Mouse (Mus musculus): ENCODE data around the gene Prr14l. TPM values are rescaled to one million over a fixed set of nuclear protein-coding genes. Genes with fewer than 3 reads are reported as not detected.

The Prr14l gene
- 5.9 and 7.6 TPM in 2 replicates for polyA plus RNA-seq (2012; rRNA removed)

GRCm38 (mm10) chr5:32853731-32854507, at the start of gene Prr14l:
Prr14l (minus strand) TSS chr5:32854256.
- no peaks in the 10 kb centered on the region for H3K36me3 ChIP-seq (ENCODE audit: control insufficient read depth, insufficient read depth, low read length)
- H3K27me3 ChIP-seq (ENCODE audit: control insufficient read depth, insufficient read depth, low read length): no peaks in the 10 kb centered on the region
- peak within 1 kb of the TSS; percentile 96 for H3K4me3 ChIP-seq (ENCODE audit: control insufficient read depth, low read depth, low read length)
- H3K27ac ChIP-seq (ENCODE audit: control insufficient read depth, insufficient read depth, low read depth, low read length): peak within 1 kb of the TSS; percentile 87
- H3K4me1 ChIP-seq (ENCODE audit: control insufficient read depth, insufficient read depth, low read length): peaks cover 5% of the 10 kb centered on the region; the same call in 1 of the 2 replicates
- TF ChIP-seq CTCF (IDR thresholded peaks at IDR 0.05; ENCODE audit: control insufficient read depth, insufficient read depth, insufficient replicate concordance, low read depth, low read length) (no peak), POLR2A (IDR thresholded peaks at IDR 0.05; ENCODE audit: control insufficient read depth, low read depth, low read length) (peak; percentile 93)

GRCm38 (mm10) chr5:32886739-32887138, 32.7 kb upstream of the Prr14l start:
- Histone ChIP-seq H3K36me3 (ENCODE audit: control insufficient read depth, insufficient read depth, low read length) (no peaks in the 10 kb centered on the region), H3K27ac (ENCODE audit: control insufficient read depth, insufficient read depth, low read depth, low read length) (no peak overlapping the region), H3K27me3 (ENCODE audit: control insufficient read depth, insufficient read depth, low read length) (no peaks in the 10 kb centered on the region), H3K4me3 (ENCODE audit: control insufficient read depth, low read depth, low read length) (no peak overlapping the region), H3K4me1 (ENCODE audit: control insufficient read depth, insufficient read depth, low read length) (no peaks in the 10 kb centered on the region)
- TF ChIP-seq CTCF (IDR thresholded peaks at IDR 0.05; ENCODE audit: control insufficient read depth, insufficient read depth, insufficient replicate concordance, low read depth, low read length): no peak
- no peak for TF ChIP-seq POLR2A (IDR thresholded peaks at IDR 0.05; ENCODE audit: control insufficient read depth, low read depth, low read length)

- Histone ChIP-seq H3K36me3 (ENCODE audit: control insufficient read depth, insufficient read depth, low read length) (no peaks in the 10 kb centered on the region), H3K4me1 (ENCODE audit: control insufficient read depth, insufficient read depth, low read length) (no peaks in the 10 kb centered on the region), H3K27me3 (ENCODE audit: control insufficient read depth, insufficient read depth, low read length) (no peaks in the 10 kb centered on the region), H3K4me3 (ENCODE audit: control insufficient read depth, low read depth, low read length) (no peak overlapping the region), H3K27ac (ENCODE audit: control insufficient read depth, insufficient read depth, low read depth, low read length) (no peak overlapping the region)
- no peak for TF ChIP-seq CTCF (IDR thresholded peaks at IDR 0.05; ENCODE audit: control insufficient read depth, insufficient read depth, insufficient replicate concordance, low read depth, low read length)
- TF ChIP-seq POLR2A (IDR thresholded peaks at IDR 0.05; ENCODE audit: control insufficient read depth, low read depth, low read length): no peak
Measured at GRCm38 (mm10) chr5:32872346-32872745, 18.3 kb upstream of the Prr14l start.

GRCm38 (mm10) chr5:32869389-32870024, 15.5 kb upstream of the Prr14l start:
- Histone ChIP-seq H3K27ac (ENCODE audit: control insufficient read depth, insufficient read depth, low read depth, low read length) (no peak overlapping the region), H3K4me3 (ENCODE audit: control insufficient read depth, low read depth, low read length) (no peak overlapping the region), H3K36me3 (ENCODE audit: control insufficient read depth, insufficient read depth, low read length) (no peaks in the 10 kb centered on the region), H3K4me1 (ENCODE audit: control insufficient read depth, insufficient read depth, low read length) (0 out of 2 replicates have a peak, but pooled peaks cover under 1% of the 10 kb centered on the region), H3K27me3 (ENCODE audit: control insufficient read depth, insufficient read depth, low read length) (no peaks in the 10 kb centered on the region)
- TF ChIP-seq CTCF (IDR thresholded peaks at IDR 0.05; ENCODE audit: control insufficient read depth, insufficient read depth, insufficient replicate concordance, low read depth, low read length): no peak

- H3K36me3 ChIP-seq (ENCODE audit: control insufficient read depth, insufficient read depth, low read length): no peaks in the 10 kb centered on the region
- peaks cover 9% of the 10 kb centered on the region for H3K4me1 ChIP-seq (ENCODE audit: control insufficient read depth, insufficient read depth, low read length)
- TF ChIP-seq POLR2A (IDR thresholded peaks at IDR 0.05; ENCODE audit: control insufficient read depth, low read depth, low read length) (peak; percentile 74), CTCF (IDR thresholded peaks at IDR 0.05; ENCODE audit: control insufficient read depth, insufficient read depth, insufficient replicate concordance, low read depth, low read length) (no peak)
- H3K27me3 ChIP-seq (ENCODE audit: control insufficient read depth, insufficient read depth, low read length): no peaks in the 10 kb centered on the region
- H3K4me3 ChIP-seq (ENCODE audit: control insufficient read depth, low read depth, low read length): peak within 1 kb of the TSS; percentile 97
- peak within 1 kb of the TSS; percentile 91 for H3K27ac ChIP-seq (ENCODE audit: control insufficient read depth, insufficient read depth, low read depth, low read length)
Measured at GRCm38 (mm10) chr5:32863253-32864228, 9.5 kb upstream of the Prr14l start, which contains the start of gene Depdc5. Depdc5 (plus strand) TSS chr5:32863701.

- Histone ChIP-seq H3K4me3 (ENCODE audit: control insufficient read depth, low read depth, low read length) (no peak overlapping the region), H3K4me1 (ENCODE audit: control insufficient read depth, insufficient read depth, low read length) (peaks cover 11% of the 10 kb centered on the region), H3K27me3 (ENCODE audit: control insufficient read depth, insufficient read depth, low read length) (no peaks in the 10 kb centered on the region), H3K36me3 (ENCODE audit: control insufficient read depth, insufficient read depth, low read length) (no peaks in the 10 kb centered on the region), H3K27ac (ENCODE audit: control insufficient read depth, insufficient read depth, low read depth, low read length) (no peak overlapping the region)
- TF ChIP-seq POLR2A (IDR thresholded peaks at IDR 0.05; ENCODE audit: control insufficient read depth, low read depth, low read length) (no peak), CTCF (IDR thresholded peaks at IDR 0.05; ENCODE audit: control insufficient read depth, insufficient read depth, insufficient replicate concordance, low read depth, low read length) (no peak)
Measured at GRCm38 (mm10) chr5:32862469-32863132, 8.5 kb upstream of the Prr14l start.
